Mouse (Mus musculus) central nervous system, embryonic 11.5 days (tissue): Measurements from ENCODE around the gene Gm21836. TPM values are rescaled to one million over a fixed set of nuclear protein-coding genes. Genes with fewer than 3 reads are reported as not detected.

ENCODE experiments used
- polyA plus RNA-seq: library from polyadenylated mRNA; depleted of rRNA; stranded (reverse); fragments of >200 nt; gene quantifications from 2 replicates; pipeline ENCODE4 v1.2.3, GENCODE M21; 2012; rRNA removed

Gene Gm21836
- polyA plus RNA-seq, result not detected in 2 replicates

DNA sequence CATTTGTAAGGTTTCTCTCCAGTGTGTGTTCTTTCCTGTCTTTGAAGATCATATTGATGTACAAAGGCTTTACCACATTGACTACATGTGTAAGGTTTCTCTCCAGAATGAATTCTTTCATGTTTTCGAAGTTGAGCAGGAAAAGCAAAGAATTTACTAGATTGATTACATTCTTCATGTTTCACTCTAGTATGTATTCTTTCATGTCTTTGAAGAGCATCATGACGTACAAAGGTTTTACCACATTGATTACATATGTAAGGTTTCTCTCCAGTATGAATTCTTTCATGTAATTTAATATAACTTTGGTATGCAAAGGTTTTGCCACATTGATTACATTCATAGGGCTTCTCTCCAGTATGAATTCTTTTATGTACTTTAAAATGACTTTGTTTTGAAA, at the start of gene Gm21836:
TSS of gene Gm21836 (minus strand) at position 101 of the 400 bp plus-strand sequence.

DNA sequence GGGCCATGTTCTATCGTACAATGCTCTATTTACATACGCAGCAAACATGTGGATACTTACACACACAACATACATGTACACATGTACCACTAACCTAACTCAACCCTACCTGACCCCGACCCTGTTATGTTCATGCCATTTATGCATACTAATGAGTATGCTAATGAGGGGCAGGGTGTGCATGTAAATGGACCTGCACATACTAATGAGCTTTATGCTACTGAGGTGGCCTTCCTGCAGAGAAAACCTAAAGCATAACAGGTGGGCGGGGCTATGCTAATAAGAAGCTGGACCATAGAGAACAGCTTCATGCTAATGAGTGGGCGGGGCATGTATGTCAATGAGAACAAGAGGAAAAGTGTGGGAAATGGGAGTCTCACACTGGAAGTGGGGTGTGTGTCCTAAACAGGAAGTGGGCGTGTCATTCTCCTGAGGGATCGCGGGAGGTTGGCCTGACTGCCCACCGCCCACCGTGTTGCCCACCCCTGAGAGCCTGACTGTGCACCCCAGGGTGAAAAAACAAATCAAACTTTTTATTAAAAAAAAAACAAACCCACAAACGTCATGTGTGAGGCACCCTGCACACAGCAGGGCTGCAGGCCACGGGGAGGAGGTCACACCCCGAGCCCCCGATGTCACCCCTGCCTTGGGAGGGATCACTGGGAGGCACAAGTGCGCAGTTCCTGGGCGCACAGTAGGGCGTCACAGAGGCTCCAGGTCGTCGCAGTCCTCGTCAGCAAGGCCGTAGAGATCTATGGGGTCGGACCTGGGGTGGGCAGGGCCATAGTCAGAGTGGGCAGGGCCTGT, 17.3 kb downstream of the Gm21836 start, which contains the start of gene Ppp2r3d:
TSS of gene Ppp2r3d (minus strand) at position 803 of the 807 bp plus-strand sequence.

Other genes with a start within 250 kb of the Gm21836 start
- gene 2010315B03Rik, start 181.1 kb downstream of the Gm21836 start, polyA plus RNA-seq, result 6.3 and 9.6 TPM in 2 replicates
- gene Ppp2r3d, start 16.9 kb downstream of the Gm21836 start, polyA plus RNA-seq, result 212 and 220 TPM in 2 replicates